Mouse (Mus musculus): ENCODE data around the gene Cpeb3.

DNA sequence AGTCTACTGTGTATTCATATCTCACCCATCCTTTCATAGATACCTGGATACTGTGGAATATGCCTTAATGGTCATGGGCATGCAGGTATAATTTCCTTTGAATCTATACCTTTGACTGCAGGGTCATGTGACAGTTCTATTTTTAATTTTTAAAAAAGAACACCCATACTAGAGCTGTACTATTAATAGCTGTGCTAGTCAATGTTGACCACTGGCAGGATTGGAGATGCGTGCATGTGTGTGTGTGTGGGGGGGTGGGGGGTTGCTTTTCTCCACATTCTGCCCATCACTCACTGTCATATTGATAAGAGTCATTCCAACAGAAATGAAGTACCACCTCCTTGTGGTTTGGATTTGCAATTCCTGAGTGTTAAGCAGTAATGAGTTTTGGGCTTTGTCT is 92.6 kb downstream of the Cpeb3 start:
- TF ChIP-seq ZNF384 (IDR thresholded peaks at IDR 0.05; ENCODE audit: low read depth, low read length) = no peak
- no peak for TF ChIP-seq CHD2 (IDR thresholded peaks at IDR 0.05; ENCODE audit: low read depth, low read length)
- no peak for TF ChIP-seq MAFK (IDR thresholded peaks at IDR 0.05; ENCODE audit: insufficient read depth, low read depth, low read length)
- TF ChIP-seq HCFC1 (IDR thresholded peaks at IDR 0.05; ENCODE audit: borderline replicate concordance, insufficient read depth, low read length) = no peak

All from ES-E14 (cell line).